Mouse (Mus musculus) neural tube, embryonic 11.5 days (tissue): ENCODE measurements at regions not wholly inside any gene's neighbourhood (a gene's known extent, or its start where the extent isn't known, plus 50 kb on each side); places are given as distances from the start of the nearest gene placed in this dataset.

ENCODE experiments used
- ATAC-seq: fragments of 200-750 bp; cut with Nextera tagmentation; 2 replicates; pipeline ENCODE4 v1.8.0; 2017; ENCODE audit warnings: moderate number of reproducible peaks, mild to moderate bottlenecking, moderate TSS enrichment, moderate library complexity; ENCODE audit not compliant: insufficient read depth, low FRiP score, low TSS enrichment
- DNase-seq: peaks from one replicate; pipeline ENCODE4 v3.0.0-alpha.2; 2015; ENCODE audit warnings: low spot score
- H3K27ac ChIP-seq: fragments of 300-500 bp; sonication (generic); 2 replicates; pipeline ENCODE4 v1.5.1; 2014; ENCODE audit warnings: low read depth, mild to moderate bottlenecking, low read length
- H3K27me3 ChIP-seq: fragments of 300-500 bp; sonication (generic); 2 replicates; pipeline ENCODE4 v1.6.1; 2014; ENCODE audit warnings: mild to moderate bottlenecking, low read length, mixed read lengths; ENCODE audit not compliant: control insufficient read depth, insufficient read depth
- H3K36me3 ChIP-seq: fragments of 300-500 bp; sonication (generic); 2 replicates; pipeline ENCODE4 v1.6.1; 2014; ENCODE audit warnings: mild to moderate bottlenecking, low read length, moderate library complexity, mixed read lengths; ENCODE audit not compliant: control insufficient read depth, insufficient read depth
- H3K4me1 ChIP-seq: fragments of 300-500 bp; sonication (generic); 2 replicates; pipeline ENCODE4 v1.6.1; 2014; ENCODE audit warnings: low read length, mixed read lengths; ENCODE audit not compliant: control insufficient read depth, insufficient read depth
- H3K4me2 ChIP-seq: fragments of 300-500 bp; sonication (generic); 2 replicates; pipeline ENCODE4 v1.6.1; 2014; ENCODE audit warnings: low read depth, mild to moderate bottlenecking, moderate library complexity
- H3K4me3 ChIP-seq: fragments of 300-500 bp; sonication (generic); 2 replicates; pipeline ENCODE4 v1.5.1; 2014; ENCODE audit warnings: low read depth, low read length
- H3K9ac ChIP-seq: fragments of 300-500 bp; sonication (generic); 2 replicates; pipeline ENCODE4 v1.6.1; 2014; ENCODE audit warnings: mild to moderate bottlenecking, low read length
- H3K9me3 ChIP-seq: fragments of 300-500 bp; sonication (generic); 2 replicates; pipeline ENCODE4 v1.6.1; 2016; ENCODE audit warnings: low read length; ENCODE audit not compliant: control insufficient read depth
- WGBS: fragments of 180-500 bp; shearing (Covaris S2); extraction: QIAGEN DNeasy Blood & Tissue Kit; methylation state at CpG from one replicate; pipeline ENCODE4 v1.1.7; 2014; 5-methylcytosine and 5-hydroxymethylcytosine counted together

DNA sequence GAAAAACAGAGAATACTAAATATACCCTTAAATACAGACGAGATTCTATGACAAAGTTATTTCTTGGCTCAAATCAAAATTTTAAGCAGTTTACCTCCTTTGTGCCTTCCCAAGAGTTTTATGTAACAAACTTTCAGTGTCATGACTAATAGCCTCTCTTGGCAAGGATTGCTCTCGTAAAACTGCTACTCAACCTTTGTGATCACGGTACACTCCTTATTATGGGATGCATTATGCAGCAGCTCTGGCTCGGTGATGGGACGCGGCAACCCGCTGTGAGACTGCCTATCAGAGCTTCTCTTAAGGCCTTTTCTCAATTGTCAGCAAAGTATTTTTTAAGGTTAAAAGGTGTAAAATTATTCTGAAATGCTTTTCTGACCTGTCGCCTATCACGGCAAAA is 59.8 kb upstream of the Spaca7 start:
- H3K4me2 ChIP-seq, result no peak overlapping the region
- ATAC-seq (no peak), DNase-seq (no peak)
- H3K27me3 ChIP-seq, result 0 out of 2 replicates have a peak, but pooled peaks cover 2% of the 10 kb centered on the region
- H3K27ac ChIP-seq, result no peak overlapping the region
- no peaks in the 10 kb centered on the region for H3K4me1 ChIP-seq
- 55% methylated on average over 9 of the region's 9 CpGs for WGBS
- H3K9ac ChIP-seq, result no peak overlapping the region
- no peak overlapping the region for H3K4me3 ChIP-seq
- H3K36me3 ChIP-seq, result no peaks in the 10 kb centered on the region
- H3K9me3 ChIP-seq, result no peaks in the 10 kb centered on the region

DNA sequence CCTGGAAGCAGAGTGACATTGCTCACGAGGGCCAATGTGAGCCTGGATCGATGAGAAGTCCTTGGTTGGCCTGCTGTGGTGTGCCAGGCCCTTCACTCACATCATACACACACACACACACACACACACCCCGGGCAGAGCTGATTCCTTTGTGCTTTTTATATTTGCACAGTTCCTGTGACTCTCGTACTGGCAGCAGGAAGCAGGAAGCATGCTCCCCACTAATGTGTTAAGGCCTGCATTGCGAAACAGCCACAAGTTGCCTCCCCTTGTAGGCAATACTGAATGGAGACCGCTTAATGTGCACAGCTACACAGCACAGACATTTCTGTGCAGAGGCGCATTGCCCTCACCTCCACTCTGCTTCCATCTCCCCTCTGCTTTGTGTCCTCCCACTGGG is 58.7 kb upstream of the Spaca7 start:
- no peaks in the 10 kb centered on the region for H3K27me3 ChIP-seq
- no peak overlapping the region for H3K4me2 ChIP-seq
- ATAC-seq (no peak), DNase-seq (no peak)
- no peak overlapping the region for H3K27ac ChIP-seq
- no peaks in the 10 kb centered on the region for H3K9me3 ChIP-seq
- no peaks in the 10 kb centered on the region for H3K4me1 ChIP-seq
- H3K36me3 ChIP-seq, result no peaks in the 10 kb centered on the region
- no peak overlapping the region for H3K4me3 ChIP-seq
- H3K9ac ChIP-seq, result no peak overlapping the region
- 69% methylated on average over 7 of the region's 7 CpGs for WGBS

GRCm38 (mm10) chr8:12521636-12522035 is 51.2 kb upstream of the Spaca7 start:
- ATAC-seq (no peak), DNase-seq (no peak)
- no peaks in the 10 kb centered on the region for H3K27me3 ChIP-seq
- no peaks in the 10 kb centered on the region for H3K9me3 ChIP-seq
- no peaks in the 10 kb centered on the region for H3K36me3 ChIP-seq
- no peak overlapping the region for H3K27ac ChIP-seq
- H3K4me2 ChIP-seq, result no peak overlapping the region
- no peak overlapping the region for H3K9ac ChIP-seq
- 0 out of 2 replicates have a peak, but pooled peaks cover 3% of the 10 kb centered on the region for H3K4me1 ChIP-seq
- 52% methylated on average over 9 of the region's 9 CpGs for WGBS
- no peak overlapping the region for H3K4me3 ChIP-seq
